ENCODE assay signal across 22 mouse cellular contexts in the genomic region with DNA sequence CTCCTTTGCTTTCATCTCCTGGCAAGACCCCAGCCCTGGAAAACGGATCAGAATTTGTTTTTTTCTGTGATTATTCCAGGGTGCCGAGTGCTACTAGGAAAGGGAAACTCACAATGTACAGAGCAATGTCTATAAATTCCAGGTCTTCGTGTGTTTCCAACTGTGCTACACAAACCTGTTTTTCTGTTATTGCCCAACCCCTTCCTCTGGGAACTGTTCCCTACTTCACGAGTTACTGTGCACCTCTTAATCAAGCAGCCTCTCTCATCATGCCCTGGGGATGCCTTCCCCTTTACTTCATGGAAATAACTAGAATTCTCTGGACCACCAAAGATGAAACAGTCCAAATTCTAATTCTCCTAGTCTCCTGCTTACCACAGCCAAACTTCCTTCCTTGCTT. TPM values are rescaled to one million over a fixed set of nuclear protein-coding genes. Genes with fewer than 3 reads are reported as not detected.
"Had no signal": no experiment of that assay in that cellular context is flagged by ENCODE, and none has a peak within 500 bp of the region (broad histone marks: within the 10 kb centered on the region; RNA-seq: fewer than 3 reads in every experiment).

No protein-coding gene starts in this region.

- H3K36me3 ChIP-seq: lung, embryonic 15.5 days; midbrain, embryonic 13.5 days; midbrain, embryonic 15.5 days; neural tube, embryonic 12.5 days; stomach, embryonic 15.5 days had no signal

- H3K4me2 ChIP-seq: lung, embryonic 15.5 days; midbrain, embryonic 11.5 days; midbrain, embryonic 13.5 days; midbrain, embryonic 15.5 days; neural tube, embryonic 12.5 days; stomach, embryonic 15.5 days had no signal

- ATAC-seq: lung, postnatal 0 days; midbrain, embryonic 13.5 days; midbrain, embryonic 15.5 days had no signal

- H3K27me3 ChIP-seq: lung, embryonic 15.5 days; megakaryocyte, embryonic 14.5 days; midbrain, embryonic 13.5 days; midbrain, embryonic 15.5 days; neural tube, embryonic 12.5 days; stomach, embryonic 15.5 days had no signal

- H3K9ac ChIP-seq: lung, embryonic 15.5 days; midbrain, embryonic 13.5 days; midbrain, embryonic 15.5 days; neural tube, embryonic 12.5 days; stomach, embryonic 15.5 days had no signal

- H3K9me3 ChIP-seq: lung, embryonic 15.5 days; midbrain, embryonic 13.5 days; midbrain, embryonic 15.5 days; neural tube, embryonic 12.5 days; stomach, embryonic 15.5 days had no signal

- H3K4me1 ChIP-seq: midbrain, embryonic 13.5 days; midbrain, embryonic 15.5 days; neural tube, embryonic 12.5 days; stomach, embryonic 15.5 days had no signal

- H3K4me3 ChIP-seq: lung, embryonic 15.5 days; megakaryocyte, embryonic 14.5 days; midbrain, embryonic 13.5 days; midbrain, embryonic 15.5 days; neural tube, embryonic 12.5 days; stomach, embryonic 15.5 days had no signal

- H3K27ac ChIP-seq: lung, embryonic 15.5 days; macrophage; midbrain, embryonic 13.5 days; midbrain, embryonic 15.5 days; neural tube, embryonic 12.5 days; stomach, embryonic 15.5 days; stomach, postnatal 0 days had no signal

- DNase-seq: lung, adult 2 months; lung, postnatal 14 days; lung, postnatal 36 days; right cerebral cortex, postnatal 14 days; thymus, adult 2 months; thymus, postnatal 25 days; thymus, postnatal 4 days had no signal

RNA-seq across cellular contexts. Expression of a gene that starts 40.9 kb away (rescaled TPM):
- total RNA-seq: megakaryocyte progenitor cell, adult 5-6 weeks; midbrain, postnatal 0 days; monocyte, adult 5-6 weeks; neutrophil, adult 5-6 weeks had no signal
- polyA plus RNA-seq: lung, adult 2 months; lung, embryonic 15.5 days; lung, postnatal 0 days; macrophage; stomach, embryonic 15.5 days; stomach, postnatal 0 days; testis, adult 2 months; thymus, adult 2 months had no signal

RNA-seq across cellular contexts. Expression of a gene that starts 58.7 kb away (rescaled TPM):
- total RNA-seq: megakaryocyte progenitor cell, adult 5-6 weeks; monocyte, adult 5-6 weeks had no signal
- polyA plus RNA-seq: macrophage had no signal
